Mouse (Mus musculus) liver, embryonic 12.5 days (tissue): ENCODE results near the gene Cfap43. TPM values are rescaled to one million over a fixed set of nuclear protein-coding genes. Genes with fewer than 3 reads are reported as not detected.

ENCODE experiments used
- microRNA-seq: library from miRNA; unstranded; fragments of <30 nt; microRNA quantifications from one replicate; pipeline ENCODE4, GENCODE M21; 2017
- polyA plus RNA-seq: library from polyadenylated mRNA; unstranded; fragments of >200 nt; fragmentation: Nextera tagmentation; extraction: Ambion mirVana; gene quantifications from 2 replicates; pipeline ENCODE4 v1.2.1, GENCODE M21; 2016

The Cfap43 gene
- polyA plus RNA-seq, 1 experiment from 2014 or later = 0.04 TPM

Small RNAs within 50 kb of the gene (microRNA-seq; reads per million reads assigned to microRNA genes)
- gene Gm22240 (1.4 reads per million), gene Mir8090 (not detected)

Other genes starting within 250 kb of the Cfap43 start
- 0.28 and 0.37 TPM in 2 replicates for gene Col17a1, start 227.2 kb downstream of the Cfap43 start, polyA plus RNA-seq
- gene Sfr1, start 187.6 kb downstream of the Cfap43 start, polyA plus RNA-seq = 126 and 129 TPM in 2 replicates
- gene Gsto1, start 64.3 kb downstream of the Cfap43 start, polyA plus RNA-seq = 119 and 123 TPM in 2 replicates
- gene Gsto2, start 53.8 kb downstream of the Cfap43 start, polyA plus RNA-seq = 0.29 and 0.31 TPM in 2 replicates
- gene Itprip, start within 50 bp of the Cfap43 start, polyA plus RNA-seq = 5.3 and 5.9 TPM in 2 replicates
- gene Cfap58, start 18.4 kb upstream of the Cfap43 start, polyA plus RNA-seq = not detected in 2 replicates